Mouse (Mus musculus): ENCODE measurements around the gene Samd3. TPM values are rescaled to one million over a fixed set of nuclear protein-coding genes. Genes with fewer than 3 reads are reported as not detected.

Samd3 gene
- polyA plus RNA-seq, 1 experiment from 2014 or later, result 0.37 TPM

Other genes starting within 250 kb of the Samd3 start
- gene Gm9767, start 151.5 kb upstream of the Samd3 start, polyA plus RNA-seq (2014; fragmentation: Nextera tagmentation; extraction: Ambion mirVana), result 0.25 and 1.0 TPM in 2 replicates
- gene Tmem200a, start 150.7 kb upstream of the Samd3 start, polyA plus RNA-seq (2014; fragmentation: Nextera tagmentation; extraction: Ambion mirVana), result 13.6 and 15.6 TPM in 2 replicates
- 19.0 and 19.7 TPM in 2 replicates for gene L3mbtl3, start 146.3 kb downstream of the Samd3 start, polyA plus RNA-seq (2014; fragmentation: Nextera tagmentation; extraction: Ambion mirVana)

Data from hindbrain, embryonic 11.5 days (tissue).